8 mouse cellular contexts compared by ENCODE assay signal in genomic region chr16:11603667-11604422, GRCm38 (mm10).
DNase-seq lines count a peak whose midpoint lies in the region; ATAC-seq lines count a peak whose summit lies in the region.

No protein-coding gene starts in this region.

- 65% methylated on average over 5 of the region's 5 CpGs for WGBS in liver, embryonic 13.5 days (ENCODE audit: insufficient replicate concordance)
- WGBS in stomach, embryonic 15.5 days, result 68% methylated on average over 5 of the region's 5 CpGs

- H3K4me3 ChIP-seq in liver, embryonic 13.5 days (replicated peaks), result no peak overlapping the region
- no peak overlapping the region for H3K4me3 ChIP-seq in stomach, embryonic 15.5 days (replicated peaks)

- H3K27ac ChIP-seq in liver, embryonic 13.5 days, result no peak overlapping the region
- no peak overlapping the region for H3K27ac ChIP-seq in stomach, embryonic 15.5 days

- H3K27me3 ChIP-seq in liver, embryonic 13.5 days, result no peaks in the 10 kb centered on the region
- H3K27me3 ChIP-seq in stomach, embryonic 15.5 days (replicated peaks), result no peaks in the 10 kb centered on the region

- peak; percentile 82 to 86 for ATAC-seq in hematopoietic stem cell, adult 5-6 weeks (replicated peaks in 1 of 2; ENCODE audit: insufficient read depth in 1 of 2, low FRiP score in 2 of 2, low TSS enrichment in 1 of 2, low read depth in 1 of 2, poor library complexity in 2 of 2, severe bottlenecking in 2 of 2)
- peak; percentile 75 for ATAC-seq in liver, embryonic 13.5 days (ENCODE audit: low read depth)
- peak; percentile 72 for ATAC-seq in stomach, embryonic 15.5 days (ENCODE audit: insufficient read depth, low FRiP score, low read depth)

- no peaks in the 10 kb centered on the region for H3K36me3 ChIP-seq in liver, embryonic 13.5 days
- no peaks in the 10 kb centered on the region for H3K36me3 ChIP-seq in stomach, embryonic 15.5 days

- H3K9me3 ChIP-seq in liver, embryonic 13.5 days (replicated peaks), result no peaks in the 10 kb centered on the region
- H3K9me3 ChIP-seq in stomach, embryonic 15.5 days, result no peaks in the 10 kb centered on the region

- peaks cover 51% of the 10 kb centered on the region for H3K4me1 ChIP-seq in liver, embryonic 13.5 days (replicated peaks)
- no peaks in the 10 kb centered on the region for H3K4me1 ChIP-seq in stomach, embryonic 15.5 days

- peak; percentile 18 for DNase-seq in adrenal gland, adult 2 months
- no peak for DNase-seq in adrenal gland, adult 8-10 months
- peak; percentile 18 for DNase-seq in urinary bladder, postnatal 14 days (ENCODE audit: low spot score)
- no peak for DNase-seq in urinary bladder, postnatal 10 days (ENCODE audit: low spot score)
- DNase-seq in liver, embryonic 13.5 days, result no peak
- no peak for DNase-seq in layer of hippocampus, adult 9-11 months

- no peak overlapping the region for H3K4me2 ChIP-seq in liver, embryonic 13.5 days
- no peak overlapping the region for H3K4me2 ChIP-seq in stomach, embryonic 15.5 days

- H3K9ac ChIP-seq in liver, embryonic 13.5 days, result no peak overlapping the region; the same call in 1 of the 2 replicates
- H3K9ac ChIP-seq in stomach, embryonic 15.5 days, result no peak overlapping the region

Comparison
In these comparisons a context has a peak if more than half of its experiments do, and no peak if none do; other contexts are left out.
1. DNase-seq: peak in adrenal gland, adult 2 months (single experiment) and urinary bladder, postnatal 14 days (single experiment); none in adrenal gland, adult 8-10 months (single experiment), urinary bladder, postnatal 10 days (single experiment), liver, embryonic 13.5 days (single experiment) and layer of hippocampus, adult 9-11 months (single experiment).
2. Peak in every context shown above with its lines, with median percentiles within 50 percentile points of each other: ATAC-seq.